Mouse (Mus musculus): Measurements from ENCODE around the gene Mthfsd. TPM values are rescaled to one million over a fixed set of nuclear protein-coding genes. Genes with fewer than 3 reads are reported as not detected.
A peak's percentile ranks its signal among the peaks of the same experiment; 100 is the strongest.

Mthfsd gene
- total and polyA plus RNA-seq, 3 experiments: 31.0 to 35.0 (median 34.4) TPM

- Histone ChIP-seq H3K27me3 (ENCODE audit: insufficient read depth, low read length) (no peaks in the 10 kb centered on the region), H3K4me1 (ENCODE audit: insufficient read depth, low read depth, low read length) (no peaks in the 10 kb centered on the region), H3K9me3 (replicated peaks) (peaks cover 79% of the 10 kb centered on the region), H3K4me3 (ENCODE audit: low read depth, low read length) (peak within 1 kb of the TSS; percentile 4; the same call in 1 of the 2 replicates), H3K36me3 (replicated peaks) (no peaks in the 10 kb centered on the region)
- DNase-seq (ENCODE audit: low spot score) (no peak), ATAC-seq (ENCODE audit: extremely low read depth, insufficient number of reproducible peaks, low FRiP score, poor library complexity, severe bottlenecking) (no peak)
- TF ChIP-seq CTCF (IDR thresholded peaks at IDR 0.05; ENCODE audit: low read depth, low read length): no peak
- no peak for TF ChIP-seq POLR2AphosphoS5 (IDR thresholded peaks at IDR 0.05; ENCODE audit: insufficient replicate concordance, low read depth, low read length)
- TF ChIP-seq TAL1 (conservative IDR thresholded peaks at IDR 0.05; ENCODE audit: low read depth, low read length): no peak
- TF ChIP-seq GATA2 (IDR thresholded peaks at IDR 0.05; ENCODE audit: borderline replicate concordance, low read depth, low read length): no peak
- no peak for TF ChIP-seq GATA1 (IDR thresholded peaks at IDR 0.05; ENCODE audit: borderline replicate concordance, low read length)
Observed at GRCm38 (mm10) chr8:121127756-121128375, 19.7 kb upstream of the Mthfsd start, which contains the start of gene Foxl1. Gene Foxl1 (plus strand): TSS chr8:121127940.

- Histone ChIP-seq H3K4me1 (ENCODE audit: insufficient read depth, low read depth, low read length) (no peaks in the 10 kb centered on the region), H3K4me3 (ENCODE audit: low read depth, low read length) (no peak overlapping the region), H3K36me3 (replicated peaks) (no peaks in the 10 kb centered on the region), H3K27me3 (ENCODE audit: insufficient read depth, low read length) (no peaks in the 10 kb centered on the region), H3K9me3 (replicated peaks) (peaks cover 79% of the 10 kb centered on the region)
- ATAC-seq (ENCODE audit: extremely low read depth, insufficient number of reproducible peaks, low FRiP score, poor library complexity, severe bottlenecking) (no peak), DNase-seq (ENCODE audit: low spot score) (no peak)
- no peak for TF ChIP-seq GATA1 (IDR thresholded peaks at IDR 0.05; ENCODE audit: borderline replicate concordance, low read length)
- TF ChIP-seq POLR2AphosphoS5 (IDR thresholded peaks at IDR 0.05; ENCODE audit: insufficient replicate concordance, low read depth, low read length): no peak
- no peak for TF ChIP-seq GATA2 (IDR thresholded peaks at IDR 0.05; ENCODE audit: borderline replicate concordance, low read depth, low read length)
- TF ChIP-seq TAL1 (conservative IDR thresholded peaks at IDR 0.05; ENCODE audit: low read depth, low read length): no peak
- no peak for TF ChIP-seq CTCF (IDR thresholded peaks at IDR 0.05; ENCODE audit: low read depth, low read length)
Observed at GRCm38 (mm10) chr8:121127291-121127701, 19.1 kb upstream of the Mthfsd start.

GRCm38 (mm10) chr8:121126694-121127093 is 18.5 kb upstream of the Mthfsd start:
- H3K9me3 ChIP-seq (replicated peaks): peaks cover 82% of the 10 kb centered on the region
- no peak overlapping the region for H3K4me3 ChIP-seq (ENCODE audit: low read depth, low read length)
- H3K27me3 ChIP-seq (ENCODE audit: insufficient read depth, low read length): no peaks in the 10 kb centered on the region
- TF ChIP-seq GATA2 (IDR thresholded peaks at IDR 0.05; ENCODE audit: borderline replicate concordance, low read depth, low read length) (no peak), POLR2AphosphoS5 (IDR thresholded peaks at IDR 0.05; ENCODE audit: insufficient replicate concordance, low read depth, low read length) (no peak), CTCF (IDR thresholded peaks at IDR 0.05; ENCODE audit: low read depth, low read length) (no peak), GATA1 (IDR thresholded peaks at IDR 0.05; ENCODE audit: borderline replicate concordance, low read length) (no peak), TAL1 (conservative IDR thresholded peaks at IDR 0.05; ENCODE audit: low read depth, low read length) (no peak)
- DNase-seq (ENCODE audit: low spot score) (no peak), ATAC-seq (ENCODE audit: extremely low read depth, insufficient number of reproducible peaks, low FRiP score, poor library complexity, severe bottlenecking) (no peak)
- H3K36me3 ChIP-seq (replicated peaks): no peaks in the 10 kb centered on the region
- H3K4me1 ChIP-seq (ENCODE audit: insufficient read depth, low read depth, low read length): no peaks in the 10 kb centered on the region

GRCm38 (mm10) chr8:121126191-121126590 is 18.0 kb upstream of the Mthfsd start:
- no peaks in the 10 kb centered on the region for H3K27me3 ChIP-seq (ENCODE audit: insufficient read depth, low read length)
- TF ChIP-seq GATA2 (IDR thresholded peaks at IDR 0.05; ENCODE audit: borderline replicate concordance, low read depth, low read length) (no peak), GATA1 (IDR thresholded peaks at IDR 0.05; ENCODE audit: borderline replicate concordance, low read length) (no peak), TAL1 (conservative IDR thresholded peaks at IDR 0.05; ENCODE audit: low read depth, low read length) (no peak)
- no peak for ATAC-seq (ENCODE audit: extremely low read depth, insufficient number of reproducible peaks, low FRiP score, poor library complexity, severe bottlenecking)

GRCm38 (mm10) chr8:121125311-121125876 is 17.2 kb upstream of the Mthfsd start:
- Histone ChIP-seq H3K4me1 (ENCODE audit: insufficient read depth, low read depth, low read length) (no peaks in the 10 kb centered on the region), H3K36me3 (replicated peaks) (no peaks in the 10 kb centered on the region), H3K27me3 (ENCODE audit: insufficient read depth, low read length) (no peaks in the 10 kb centered on the region), H3K9me3 (replicated peaks) (peaks cover 81% of the 10 kb centered on the region), H3K4me3 (ENCODE audit: low read depth, low read length) (no peak overlapping the region; the same call in 1 of the 2 replicates)
- DNase-seq (ENCODE audit: low spot score) (no peak), ATAC-seq (ENCODE audit: extremely low read depth, insufficient number of reproducible peaks, low FRiP score, poor library complexity, severe bottlenecking) (no peak)
- TF ChIP-seq GATA1 (IDR thresholded peaks at IDR 0.05; ENCODE audit: borderline replicate concordance, low read length): no peak
- TF ChIP-seq GATA2 (IDR thresholded peaks at IDR 0.05; ENCODE audit: borderline replicate concordance, low read depth, low read length): no peak
- TF ChIP-seq CTCF (IDR thresholded peaks at IDR 0.05; ENCODE audit: low read depth, low read length): no peak
- no peak for TF ChIP-seq TAL1 (conservative IDR thresholded peaks at IDR 0.05; ENCODE audit: low read depth, low read length)
- no peak for TF ChIP-seq POLR2AphosphoS5 (IDR thresholded peaks at IDR 0.05; ENCODE audit: insufficient replicate concordance, low read depth, low read length)

More at GRCm38 (mm10) chr8:121126191-121126590, 18.0 kb upstream of the Mthfsd start:
- no peaks in the 10 kb centered on the region for H3K4me1 ChIP-seq (ENCODE audit: insufficient read depth, low read depth, low read length)
- H3K9me3 ChIP-seq (replicated peaks): peaks cover 84% of the 10 kb centered on the region
- H3K4me3 ChIP-seq (ENCODE audit: low read depth, low read length): no peak overlapping the region
- no peaks in the 10 kb centered on the region for H3K36me3 ChIP-seq (replicated peaks)
- no peak for DNase-seq (ENCODE audit: low spot score)

GRCm38 (mm10) chr8:121124547-121125239 is 16.5 kb upstream of the Mthfsd start:
- no peak for TF ChIP-seq GATA2 (IDR thresholded peaks at IDR 0.05; ENCODE audit: borderline replicate concordance, low read depth, low read length)
- no peak for TF ChIP-seq GATA1 (IDR thresholded peaks at IDR 0.05; ENCODE audit: borderline replicate concordance, low read length)
- no peak for TF ChIP-seq TAL1 (conservative IDR thresholded peaks at IDR 0.05; ENCODE audit: low read depth, low read length)
- no peak for TF ChIP-seq CTCF (IDR thresholded peaks at IDR 0.05; ENCODE audit: low read depth, low read length)
- no peak for TF ChIP-seq POLR2AphosphoS5 (IDR thresholded peaks at IDR 0.05; ENCODE audit: insufficient replicate concordance, low read depth, low read length)
- Histone ChIP-seq H3K9me3 (replicated peaks) (peaks cover 81% of the 10 kb centered on the region), H3K27me3 (ENCODE audit: insufficient read depth, low read length) (no peaks in the 10 kb centered on the region), H3K4me1 (ENCODE audit: insufficient read depth, low read depth, low read length) (no peaks in the 10 kb centered on the region), H3K4me3 (ENCODE audit: low read depth, low read length) (no peak overlapping the region), H3K36me3 (replicated peaks) (no peaks in the 10 kb centered on the region)
- ATAC-seq (ENCODE audit: extremely low read depth, insufficient number of reproducible peaks, low FRiP score, poor library complexity, severe bottlenecking): no peak
- DNase-seq (ENCODE audit: low spot score): no peak
